Mouse (Mus musculus) heart, embryonic 16.5 days (tissue): ENCODE data around the gene Dpp6. TPM values are rescaled to one million over a fixed set of nuclear protein-coding genes. Genes with fewer than 3 reads are reported as not detected.

Source experiments
- ATAC-seq: fragments of 200-750 bp; cut with Nextera tagmentation; replicated peaks from 2 replicates; pipeline ENCODE4 v1.8.0; 2017; ENCODE audit warnings: moderate number of reproducible peaks; ENCODE audit not compliant: insufficient read depth, low FRiP score; ENCODE audit errors: extremely low read depth
- H3K27ac ChIP-seq: fragments of 300-500 bp; sonication (generic); 2 replicates; pipeline ENCODE4 v1.5.1; 2014; ENCODE audit warnings: mild to moderate bottlenecking, low read length, control low read depth, moderate library complexity
- H3K27me3 ChIP-seq: fragments of 300-500 bp; sonication (generic); 2 replicates; pipeline ENCODE4 v1.6.1; 2014; ENCODE audit warnings: low read length, mixed read lengths; ENCODE audit not compliant: control insufficient read depth, insufficient read depth
- H3K36me3 ChIP-seq: fragments of 300-500 bp; sonication (generic); 2 replicates; pipeline ENCODE4 v1.6.1; 2014; ENCODE audit not compliant: control insufficient read depth, insufficient read depth
- H3K4me1 ChIP-seq: fragments of 300-500 bp; sonication (generic); 2 replicates; pipeline ENCODE4 v1.6.1; 2014; ENCODE audit warnings: low read length, mixed read lengths; ENCODE audit not compliant: control insufficient read depth, insufficient read depth
- H3K4me2 ChIP-seq: fragments of 300-500 bp; sonication (generic); 2 replicates; pipeline ENCODE4 v1.6.1; 2014; ENCODE audit warnings: low read depth, mild to moderate bottlenecking, control low read depth, low read length
- H3K4me3 ChIP-seq: fragments of 300-500 bp; sonication (generic); 2 replicates; pipeline ENCODE4 v1.5.1; 2014; ENCODE audit warnings: mild to moderate bottlenecking, control low read depth, low read length
- H3K9ac ChIP-seq: fragments of 300-500 bp; sonication (generic); 2 replicates; pipeline ENCODE4 v1.6.1; 2014; ENCODE audit warnings: low read length, control low read depth
- H3K9me3 ChIP-seq: fragments of 300-500 bp; sonication (generic); replicated peaks from 2 replicates; pipeline ENCODE4 v1.6.1; 2016; ENCODE audit warnings: low read length; ENCODE audit not compliant: control insufficient read depth
- WGBS: fragments of 180-500 bp; shearing (Covaris S2); extraction: QIAGEN DNeasy Blood & Tissue Kit; methylation state at CpG from one replicate; pipeline ENCODE4 v1.1.7; 2014; 5-methylcytosine and 5-hydroxymethylcytosine counted together
- polyA plus RNA-seq: library from polyadenylated mRNA; unstranded; fragments of >200 nt; fragmentation: Nextera tagmentation; extraction: Ambion mirVana; gene quantifications from 2 replicates; pipeline ENCODE4 v1.2.1, GENCODE M21; 2015

Dpp6 gene
- polyA plus RNA-seq, 1 experiment from 2014 or later = 0.91 TPM

GRCm38 (mm10) chr5:27706551-27706950, 889.5 kb downstream of the Dpp6 start:
- Histone ChIP-seq H3K27me3 (no peaks in the 10 kb centered on the region), H3K9ac (no peak overlapping the region), H3K27ac (no peak overlapping the region), H3K36me3 (no peaks in the 10 kb centered on the region), H3K9me3 (no peaks in the 10 kb centered on the region), H3K4me2 (no peak overlapping the region), H3K4me1 (peaks cover 11% of the 10 kb centered on the region), H3K4me3 (no peak overlapping the region)
- 58% methylated on average over 6 of the region's 6 CpGs for WGBS
- ATAC-seq = no peak

- Histone ChIP-seq H3K4me2 (no peak overlapping the region), H3K27me3 (no peaks in the 10 kb centered on the region), H3K4me1 (peaks cover 11% of the 10 kb centered on the region), H3K9ac (no peak overlapping the region), H3K9me3 (no peaks in the 10 kb centered on the region), H3K27ac (no peak overlapping the region), H3K4me3 (no peak overlapping the region), H3K36me3 (no peaks in the 10 kb centered on the region)
- no peak for ATAC-seq
These were observed 890.3 kb downstream of the Dpp6 start for GRCm38 (mm10) chr5:27707283-27707682.

- WGBS = 4% methylated on average over 6 of the region's 6 CpGs
These were observed 891.2 kb downstream of the Dpp6 start for GRCm38 (mm10) chr5:27708209-27708608.

GRCm38 (mm10) chr5:27711461-27712192, 894.6 kb downstream of the Dpp6 start:
- Histone ChIP-seq H3K27ac (no peak overlapping the region), H3K4me3 (no peak overlapping the region), H3K4me2 (no peak overlapping the region), H3K9me3 (no peaks in the 10 kb centered on the region), H3K27me3 (no peaks in the 10 kb centered on the region), H3K4me1 (peaks cover 11% of the 10 kb centered on the region), H3K9ac (no peak overlapping the region), H3K36me3 (no peaks in the 10 kb centered on the region)
- WGBS = 64% methylated on average over 8 of the region's 8 CpGs
- no peak for ATAC-seq

More at GRCm38 (mm10) chr5:27708209-27708608, 891.2 kb downstream of the Dpp6 start:
- ATAC-seq = peak; percentile 72
- no peaks in the 10 kb centered on the region for H3K36me3 ChIP-seq
- H3K27ac ChIP-seq = no peak overlapping the region
- H3K9ac ChIP-seq = no peak overlapping the region
- H3K4me3 ChIP-seq = no peak overlapping the region
- no peaks in the 10 kb centered on the region for H3K27me3 ChIP-seq
- peak overlapping the region; percentile 24; the same call in 1 of the 2 replicates for H3K4me2 ChIP-seq
- H3K9me3 ChIP-seq = no peaks in the 10 kb centered on the region
- H3K4me1 ChIP-seq = peaks cover 11% of the 10 kb centered on the region

GRCm38 (mm10) chr5:27714356-27714755, 897.4 kb downstream of the Dpp6 start:
- ATAC-seq = no peak
- 59% methylated on average over 9 of the region's 9 CpGs for WGBS

GRCm38 (mm10) chr5:27716026-27716425, 899.0 kb downstream of the Dpp6 start:
- no peak overlapping the region for H3K4me3 ChIP-seq
- WGBS = 77% methylated on average over 4 of the region's 4 CpGs
- no peaks in the 10 kb centered on the region for H3K36me3 ChIP-seq
- no peaks in the 10 kb centered on the region for H3K9me3 ChIP-seq
- no peaks in the 10 kb centered on the region for H3K4me1 ChIP-seq
- no peak overlapping the region for H3K9ac ChIP-seq
- ATAC-seq = no peak
- no peak overlapping the region for H3K4me2 ChIP-seq
- H3K27me3 ChIP-seq = no peaks in the 10 kb centered on the region
- no peak overlapping the region for H3K27ac ChIP-seq

More at GRCm38 (mm10) chr5:27714356-27714755, 897.4 kb downstream of the Dpp6 start:
- Histone ChIP-seq H3K9me3 (no peaks in the 10 kb centered on the region), H3K4me3 (no peak overlapping the region), H3K4me2 (no peak overlapping the region), H3K27ac (no peak overlapping the region), H3K9ac (no peak overlapping the region), H3K4me1 (no peaks in the 10 kb centered on the region), H3K27me3 (no peaks in the 10 kb centered on the region), H3K36me3 (no peaks in the 10 kb centered on the region)

- no peaks in the 10 kb centered on the region for H3K27me3 ChIP-seq
- no peak overlapping the region for H3K27ac ChIP-seq
These were observed 900.3 kb downstream of the Dpp6 start for GRCm38 (mm10) chr5:27717301-27717700.

GRCm38 (mm10) chr5:27719311-27719710, 902.3 kb downstream of the Dpp6 start:
- Histone ChIP-seq H3K36me3 (no peaks in the 10 kb centered on the region), H3K9me3 (no peaks in the 10 kb centered on the region), H3K4me2 (no peak overlapping the region), H3K27ac (no peak overlapping the region), H3K9ac (no peak overlapping the region), H3K27me3 (no peaks in the 10 kb centered on the region), H3K4me3 (no peak overlapping the region), H3K4me1 (no peaks in the 10 kb centered on the region)
- WGBS = 60% methylated on average over 2 of the region's 2 CpGs
- no peak for ATAC-seq

More at GRCm38 (mm10) chr5:27717301-27717700, 900.3 kb downstream of the Dpp6 start:
- Histone ChIP-seq H3K36me3 (no peaks in the 10 kb centered on the region), H3K4me1 (no peaks in the 10 kb centered on the region), H3K4me2 (no peak overlapping the region), H3K9ac (no peak overlapping the region), H3K9me3 (no peaks in the 10 kb centered on the region), H3K4me3 (no peak overlapping the region)
- ATAC-seq = no peak

GRCm38 (mm10) chr5:27724460-27724859, 907.5 kb downstream of the Dpp6 start:
- H3K36me3 ChIP-seq = no peaks in the 10 kb centered on the region
- WGBS = 31% methylated on average over 2 of the region's 2 CpGs
- no peaks in the 10 kb centered on the region for H3K4me1 ChIP-seq
- H3K9ac ChIP-seq = no peak overlapping the region
- H3K9me3 ChIP-seq = no peaks in the 10 kb centered on the region
- no peaks in the 10 kb centered on the region for H3K27me3 ChIP-seq
- no peak overlapping the region for H3K4me2 ChIP-seq
- no peak overlapping the region for H3K4me3 ChIP-seq
- ATAC-seq = no peak
- H3K27ac ChIP-seq = no peak overlapping the region
